Mouse (Mus musculus): Measurements from ENCODE around the gene Cd200r1. TPM values are rescaled to one million over a fixed set of nuclear protein-coding genes. Genes with fewer than 3 reads are reported as not detected.

The Cd200r1 gene
- polyA plus RNA-seq, 1 experiment = 0.23 TPM

GRCm38 (mm10) chr16:44735676-44736075 lies 29.9 kb upstream of the Cd200r1 start:
- Histone ChIP-seq H3K4me1 (ENCODE audit: control insufficient read depth, insufficient read depth, low read length) (no peaks in the 10 kb centered on the region), H3K27me3 (replicated peaks; ENCODE audit: control insufficient read depth, insufficient read depth, low read length) (no peaks in the 10 kb centered on the region), H3K4me3 (ENCODE audit: insufficient read depth, low read depth, low read length) (no peak overlapping the region), H3K27ac (ENCODE audit: insufficient read depth, low read depth, low read length) (no peak overlapping the region), H3K36me3 (ENCODE audit: control insufficient read depth, insufficient read depth, low read length) (peaks cover 11% of the 10 kb centered on the region)
- TF ChIP-seq POLR2A (IDR thresholded peaks at IDR 0.05; ENCODE audit: low read depth, low read length) (no peak), CTCF (conservative IDR thresholded peaks at IDR 0.05; ENCODE audit: insufficient read depth, insufficient read length, low read depth, low read length) (no peak)
- DNase-seq = no peak
- 89% methylated on average over 5 of the region's 5 CpGs for WGBS

DNA sequence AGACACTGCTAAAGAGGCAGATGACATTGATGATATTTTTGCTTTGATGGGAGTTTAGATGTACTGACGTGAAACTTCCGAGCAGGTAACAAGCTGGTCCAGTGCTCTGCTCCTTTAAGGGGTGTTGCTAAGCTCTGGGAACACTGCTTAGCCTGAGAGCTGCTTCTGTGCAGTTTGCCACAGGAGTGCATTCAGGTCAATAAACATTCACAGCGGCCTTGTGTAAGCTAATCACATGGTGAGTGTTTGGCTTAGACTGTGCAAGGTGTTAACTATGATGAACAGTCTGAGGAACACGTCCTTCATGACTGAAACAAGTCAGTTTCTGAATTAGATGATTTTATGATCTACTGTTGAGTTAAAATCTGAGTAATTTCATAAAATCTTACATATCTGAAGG lies 29.4 kb upstream of the Cd200r1 start:
- Histone ChIP-seq H3K4me1 (ENCODE audit: control insufficient read depth, insufficient read depth, low read length) (no peaks in the 10 kb centered on the region), H3K36me3 (ENCODE audit: control insufficient read depth, insufficient read depth, low read length) (peaks cover 11% of the 10 kb centered on the region), H3K4me3 (ENCODE audit: insufficient read depth, low read depth, low read length) (no peak overlapping the region), H3K27ac (ENCODE audit: insufficient read depth, low read depth, low read length) (no peak overlapping the region), H3K27me3 (replicated peaks; ENCODE audit: control insufficient read depth, insufficient read depth, low read length) (no peaks in the 10 kb centered on the region)
- 68% methylated on average over 4 of the region's 4 CpGs for WGBS
- no peak for TF ChIP-seq POLR2A (IDR thresholded peaks at IDR 0.05; ENCODE audit: low read depth, low read length)
- DNase-seq = no peak

DNA sequence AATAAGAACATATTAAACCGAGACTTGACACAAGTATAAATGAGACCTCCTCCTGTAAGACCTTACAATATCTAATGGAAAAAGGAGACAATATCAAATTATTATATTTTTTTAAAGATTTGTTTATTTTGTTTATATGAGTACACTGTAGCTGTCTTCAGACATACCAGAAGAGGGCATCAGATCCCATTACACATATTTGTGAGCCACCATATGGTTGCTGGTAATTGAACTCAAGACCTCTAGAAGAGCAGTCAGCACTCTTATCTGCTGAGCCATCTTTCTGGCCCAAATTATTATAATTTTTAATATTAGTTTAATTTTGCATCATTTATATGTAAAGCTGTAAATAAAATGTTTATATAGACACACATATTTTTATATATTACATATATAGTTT lies 22.8 kb upstream of the Cd200r1 start:
- DNase-seq = no peak
- whole genome bisulfite sequencing = 100% methylated on average over 1 of the region's 1 CpGs
- Histone ChIP-seq H3K4me3 (ENCODE audit: insufficient read depth, low read depth, low read length) (no peak overlapping the region), H3K4me1 (ENCODE audit: control insufficient read depth, insufficient read depth, low read length) (peaks cover 3% of the 10 kb centered on the region; the same call in 1 of the 2 replicates), H3K27me3 (replicated peaks; ENCODE audit: control insufficient read depth, insufficient read depth, low read length) (no peaks in the 10 kb centered on the region), H3K36me3 (ENCODE audit: control insufficient read depth, insufficient read depth, low read length) (peaks cover 4% of the 10 kb centered on the region), H3K27ac (ENCODE audit: insufficient read depth, low read depth, low read length) (no peak overlapping the region)
- TF ChIP-seq CTCF (conservative IDR thresholded peaks at IDR 0.05; ENCODE audit: insufficient read depth, insufficient read length, low read depth, low read length) (no peak), POLR2A (IDR thresholded peaks at IDR 0.05; ENCODE audit: low read depth, low read length) (no peak)

DNA sequence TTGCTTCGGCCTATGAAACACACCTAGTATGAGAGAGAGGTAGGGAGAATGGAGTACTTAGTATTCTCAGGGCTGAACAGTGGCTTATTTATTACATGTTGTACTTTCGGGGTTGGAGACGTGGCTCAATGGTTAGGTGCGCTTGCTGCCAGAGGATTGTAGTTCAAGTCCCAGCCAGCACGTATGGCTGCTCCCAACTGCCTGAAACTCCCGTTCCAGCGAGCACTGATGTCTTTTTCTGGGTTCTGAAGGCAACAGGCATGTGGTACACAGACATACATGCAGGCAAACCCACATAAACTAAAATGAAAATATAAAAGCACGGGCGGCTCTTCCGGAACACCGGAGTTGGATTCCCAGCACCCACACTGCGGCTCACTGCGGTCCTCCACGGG lies 20.1 kb upstream of the Cd200r1 start:
- H3K4me1 ChIP-seq (ENCODE audit: control insufficient read depth, insufficient read depth, low read length) = peaks cover 3% of the 10 kb centered on the region; the same call in 1 of the 2 replicates
- H3K27ac ChIP-seq (ENCODE audit: insufficient read depth, low read depth, low read length) = peak overlapping the region; percentile 96
- WGBS = 5% methylated on average over 14 of the region's 14 CpGs
- no peaks in the 10 kb centered on the region for H3K36me3 ChIP-seq (ENCODE audit: control insufficient read depth, insufficient read depth, low read length)
- peak overlapping the region; percentile 97 for H3K4me3 ChIP-seq (ENCODE audit: insufficient read depth, low read depth, low read length)
- H3K27me3 ChIP-seq (replicated peaks; ENCODE audit: control insufficient read depth, insufficient read depth, low read length) = no peaks in the 10 kb centered on the region
- TF ChIP-seq CTCF (conservative IDR thresholded peaks at IDR 0.05; ENCODE audit: insufficient read depth, insufficient read length, low read depth, low read length) = no peak
- no peak for TF ChIP-seq POLR2A (IDR thresholded peaks at IDR 0.05; ENCODE audit: low read depth, low read length)
- DNase-seq = no peak

GRCm38 (mm10) chr16:44745866-44746562 lies 19.5 kb upstream of the Cd200r1 start, which contains the start of gene Gtpbp8:
Gene Gtpbp8, minus strand, starts transcription at chr16:44746363.
- peak within 1 kb of the TSS; percentile 97 for H3K4me3 ChIP-seq (ENCODE audit: insufficient read depth, low read depth, low read length)

DNA sequence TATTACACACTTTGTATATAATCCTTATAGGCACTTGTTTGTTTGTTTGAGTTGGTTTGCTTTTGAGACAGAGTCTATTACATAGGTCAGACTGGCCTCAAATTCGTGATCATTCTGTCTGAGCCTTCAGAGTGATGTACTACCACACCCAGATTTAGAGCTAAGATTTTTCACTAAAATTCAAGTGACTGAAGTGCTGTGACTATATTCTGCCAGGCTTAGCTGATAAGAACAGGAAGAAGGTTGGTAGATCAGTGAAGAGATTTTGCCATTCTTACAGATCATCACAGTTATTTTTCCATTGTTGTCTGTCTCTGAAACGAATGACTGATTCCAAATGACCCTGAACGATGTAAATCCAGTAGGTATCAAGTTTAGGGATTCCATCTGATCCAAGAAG lies 17.5 kb upstream of the Cd200r1 start:
- TF ChIP-seq CTCF (conservative IDR thresholded peaks at IDR 0.05; ENCODE audit: insufficient read depth, insufficient read length, low read depth, low read length) (no peak), POLR2A (IDR thresholded peaks at IDR 0.05; ENCODE audit: low read depth, low read length) (no peak)
- peaks cover 3% of the 10 kb centered on the region; the same call in 1 of the 2 replicates for H3K4me1 ChIP-seq (ENCODE audit: control insufficient read depth, insufficient read depth, low read length)
- no peak overlapping the region for H3K27ac ChIP-seq (ENCODE audit: insufficient read depth, low read depth, low read length)
- H3K36me3 ChIP-seq (ENCODE audit: control insufficient read depth, insufficient read depth, low read length) = no peaks in the 10 kb centered on the region
- no peak overlapping the region for H3K4me3 ChIP-seq (ENCODE audit: insufficient read depth, low read depth, low read length)
- no peak for DNase-seq
- H3K27me3 ChIP-seq (replicated peaks; ENCODE audit: control insufficient read depth, insufficient read depth, low read length) = no peaks in the 10 kb centered on the region
- 41% methylated on average over 3 of the region's 3 CpGs for WGBS

More at GRCm38 (mm10) chr16:44745866-44746562, 19.5 kb upstream of the Cd200r1 start, which contains the start of gene Gtpbp8:
- H3K27ac ChIP-seq (ENCODE audit: insufficient read depth, low read depth, low read length) = peak within 1 kb of the TSS; percentile 96
- H3K4me1 ChIP-seq (ENCODE audit: control insufficient read depth, insufficient read depth, low read length) = peaks cover 3% of the 10 kb centered on the region; the same call in 1 of the 2 replicates
- DNase-seq = peak; percentile 92
- TF ChIP-seq CTCF (conservative IDR thresholded peaks at IDR 0.05; ENCODE audit: insufficient read depth, insufficient read length, low read depth, low read length) (no peak), POLR2A (IDR thresholded peaks at IDR 0.05; ENCODE audit: low read depth, low read length) (no peak)
- under 1% methylated on average over 47 of the region's 47 CpGs for WGBS
- no peaks in the 10 kb centered on the region for H3K36me3 ChIP-seq (ENCODE audit: control insufficient read depth, insufficient read depth, low read length)
- H3K27me3 ChIP-seq (replicated peaks; ENCODE audit: control insufficient read depth, insufficient read depth, low read length) = no peaks in the 10 kb centered on the region

DNA sequence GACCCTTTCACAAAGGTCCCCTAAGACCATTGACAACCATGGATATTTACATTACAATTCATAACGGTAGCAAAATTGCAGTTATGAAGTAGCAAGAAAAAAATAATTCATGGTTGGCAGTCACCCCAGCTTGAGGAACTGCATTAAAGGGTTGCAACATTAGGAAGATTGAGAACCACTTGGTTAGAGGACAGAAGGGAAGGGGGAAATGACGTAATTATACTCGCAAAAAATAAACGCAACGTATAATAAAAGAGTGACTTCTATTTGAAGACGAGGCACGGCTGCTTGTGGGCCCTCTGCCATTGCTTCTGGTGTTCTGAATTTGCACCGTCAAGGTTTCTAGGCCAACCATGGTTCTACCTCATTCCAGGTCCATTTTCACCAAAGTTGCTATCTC lies 7.8 kb upstream of the Cd200r1 start:
- TF ChIP-seq POLR2A (IDR thresholded peaks at IDR 0.05; ENCODE audit: low read depth, low read length) (no peak), CTCF (conservative IDR thresholded peaks at IDR 0.05; ENCODE audit: insufficient read depth, insufficient read length, low read depth, low read length) (no peak)
- H3K4me3 ChIP-seq (ENCODE audit: insufficient read depth, low read depth, low read length) = no peak overlapping the region
- no peaks in the 10 kb centered on the region for H3K36me3 ChIP-seq (ENCODE audit: control insufficient read depth, insufficient read depth, low read length)
- no peak for DNase-seq
- H3K27me3 ChIP-seq (replicated peaks; ENCODE audit: control insufficient read depth, insufficient read depth, low read length) = no peaks in the 10 kb centered on the region
- no peak overlapping the region for H3K27ac ChIP-seq (ENCODE audit: insufficient read depth, low read depth, low read length)
- 70% methylated on average over 8 of the region's 8 CpGs for whole genome bisulfite sequencing
- H3K4me1 ChIP-seq (ENCODE audit: control insufficient read depth, insufficient read depth, low read length) = no peaks in the 10 kb centered on the region

Data from kidney, adult 2 months (tissue).